In the genomic region with DNA sequence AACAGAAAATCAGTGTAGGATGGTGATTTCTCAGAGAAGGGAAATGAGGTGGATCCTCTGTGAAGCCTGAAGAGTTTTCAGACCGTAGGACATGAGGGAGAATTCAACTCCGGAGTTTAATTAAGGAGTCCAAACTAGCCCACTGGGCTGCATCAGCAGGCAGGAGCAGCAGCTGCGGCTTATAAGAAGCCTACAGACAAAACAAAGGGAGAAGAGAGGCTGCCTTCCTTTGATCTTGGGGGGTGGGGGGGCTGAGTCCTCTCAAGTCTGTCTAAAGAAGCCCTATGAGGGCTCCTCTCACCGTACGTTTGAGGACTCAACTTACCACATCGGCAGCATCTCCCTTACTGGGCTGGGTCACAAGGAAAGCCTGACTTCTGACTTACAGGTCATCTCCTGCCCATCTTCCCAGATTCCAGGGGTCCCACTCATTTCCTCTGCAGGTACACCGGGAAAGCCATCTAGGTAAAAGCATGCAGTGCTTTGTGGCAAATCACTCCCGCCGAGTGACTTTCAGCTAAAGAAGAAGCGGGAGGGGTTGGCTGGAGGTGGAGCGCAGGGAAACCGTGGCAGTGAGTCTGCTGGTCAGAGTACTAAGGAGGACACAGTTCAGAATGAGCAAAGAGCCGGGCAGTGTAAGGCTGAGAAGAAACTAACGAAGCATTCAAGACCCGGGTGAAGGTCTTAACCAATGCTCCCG, we compare ENCODE assay signal across 10 mouse cellular contexts. TPM values are rescaled to one million over a fixed set of nuclear protein-coding genes. Genes with fewer than 3 reads are reported as not detected.
DNase-seq lines count a peak whose midpoint lies in the region; ATAC-seq and TF ChIP-seq lines count a peak whose summit lies in the region.
"Had no signal": no experiment of that assay in that cellular context is flagged by ENCODE, and none has a peak within 500 bp of the region (broad histone marks: within the 10 kb centered on the region; RNA-seq: fewer than 3 reads in every experiment).

No protein-coding gene starts in this region.

- H3K4me1 ChIP-seq in heart, embryonic 14.5 days (ENCODE audit: control insufficient read depth in 2 of 2, insufficient read depth in 2 of 2, low read length in 2 of 2), result peaks cover 16 to 24% of the 10 kb centered on the region in 2 experiments
- no peaks in the 10 kb centered on the region; the same call in 1 of the 2 replicates for H3K4me1 ChIP-seq in heart, adult 2 months (ENCODE audit: control insufficient read depth, insufficient read depth, low read length)
- H3K4me1 ChIP-seq in forebrain, embryonic 11.5 days (replicated peaks; ENCODE audit: control insufficient read depth, insufficient read depth, low read length), result peaks cover 23% of the 10 kb centered on the region
- H3K4me1 ChIP-seq in kidney, embryonic 15.5 days, result peaks cover 26% of the 10 kb centered on the region
- peaks cover 50% of the 10 kb centered on the region for H3K4me1 ChIP-seq in neural tube, embryonic 13.5 days (replicated peaks)

- H3K9me3 ChIP-seq in heart, embryonic 14.5 days (ENCODE audit: control insufficient read depth, low read length), result no peaks in the 10 kb centered on the region
- H3K9me3 ChIP-seq in forebrain, embryonic 11.5 days (ENCODE audit: control insufficient read depth, low read length), result no peaks in the 10 kb centered on the region
- H3K9me3 ChIP-seq in kidney, embryonic 15.5 days (replicated peaks), result no peaks in the 10 kb centered on the region
- H3K9me3 ChIP-seq in neural tube, embryonic 13.5 days, result no peaks in the 10 kb centered on the region

- TF ChIP-seq CTCF in heart, adult 2 months (IDR thresholded peaks at IDR 0.05), result no peak
- TF ChIP-seq CTCF in left cerebral cortex, adult 2 months (IDR thresholded peaks at IDR 0.05), result no peak

- 16% methylated on average over 16 of the region's 16 CpGs for WGBS in heart, embryonic 14.5 days
- WGBS in heart, adult 2 months, result 57% methylated on average over 16 of the region's 16 CpGs
- WGBS in forebrain, embryonic 11.5 days, result 3% methylated on average over 16 of the region's 16 CpGs
- 11% methylated on average over 16 of the region's 16 CpGs for WGBS in kidney, embryonic 15.5 days
- 5% methylated on average over 16 of the region's 16 CpGs for WGBS in neural tube, embryonic 13.5 days

- H3K27ac ChIP-seq in heart, embryonic 14.5 days (replicated peaks in 1 of 2; ENCODE audit: control insufficient read depth in 1 of 2, insufficient read depth in 1 of 2, low read depth in 2 of 2, low read length in 2 of 2), result no peak overlapping the region
- no peak overlapping the region for H3K27ac ChIP-seq in heart, adult 2 months
- H3K27ac ChIP-seq in forebrain, embryonic 11.5 days (ENCODE audit: low read depth, low read length), result peak overlapping the region; percentile 74
- no peak overlapping the region for H3K27ac ChIP-seq in kidney, embryonic 15.5 days
- no peak overlapping the region for H3K27ac ChIP-seq in neural tube, embryonic 13.5 days (replicated peaks)
- no peak overlapping the region for H3K27ac ChIP-seq in left cerebral cortex, adult 2 months

- H3K9ac ChIP-seq in heart, embryonic 14.5 days (ENCODE audit: low read length), result peak overlapping the region; percentile 43
- no peak overlapping the region for H3K9ac ChIP-seq in heart, adult 2 months (ENCODE audit: low read depth, low read length)
- peak overlapping the region; percentile 48 for H3K9ac ChIP-seq in forebrain, embryonic 11.5 days (ENCODE audit: low read length)
- 0 out of 2 replicates have a peak overlapping the region, but pooled peaks have one; percentile 15 for H3K9ac ChIP-seq in kidney, embryonic 15.5 days
- H3K9ac ChIP-seq in neural tube, embryonic 13.5 days, result peak overlapping the region; percentile 61

- no peaks in the 10 kb centered on the region for H3K27me3 ChIP-seq in heart, embryonic 14.5 days (ENCODE audit: control insufficient read depth, insufficient read depth, low read length)
- H3K27me3 ChIP-seq in heart, adult 2 months (ENCODE audit: control insufficient read depth, insufficient read depth, low read length), result no peaks in the 10 kb centered on the region
- no peaks in the 10 kb centered on the region for H3K27me3 ChIP-seq in forebrain, embryonic 11.5 days (ENCODE audit: control insufficient read depth, insufficient read depth, low read length)
- H3K27me3 ChIP-seq in kidney, embryonic 15.5 days, result no peaks in the 10 kb centered on the region
- H3K27me3 ChIP-seq in neural tube, embryonic 13.5 days, result no peaks in the 10 kb centered on the region

- peaks cover 2% of the 10 kb centered on the region for H3K79me2 ChIP-seq in heart, adult 2 months (replicated peaks; ENCODE audit: control insufficient read depth, insufficient read depth, low read length)

- H3K4me3 ChIP-seq in heart, embryonic 14.5 days (ENCODE audit: control insufficient read depth in 1 of 2, insufficient read depth in 1 of 2, low read depth in 1 of 2, low read length in 2 of 2), result peak overlapping the region; percentile 18 to 24; a peak in 2 of 4 replicates
- H3K4me3 ChIP-seq in heart, adult 2 months, result no peak overlapping the region
- peak overlapping the region; percentile 13; the same call in 1 of the 2 replicates for H3K4me3 ChIP-seq in forebrain, embryonic 11.5 days (ENCODE audit: low read depth, low read length)
- peak overlapping the region; percentile 5 for H3K4me3 ChIP-seq in kidney, embryonic 15.5 days (replicated peaks)
- H3K4me3 ChIP-seq in neural tube, embryonic 13.5 days, result peak overlapping the region; percentile 11
- no peak overlapping the region for H3K4me3 ChIP-seq in left cerebral cortex, adult 2 months

- no peak for TF ChIP-seq POLR2A in heart, adult 2 months (IDR thresholded peaks at IDR 0.05; ENCODE audit: insufficient read depth, low read depth, low read length)

- TF ChIP-seq EP300 in heart, adult 2 months (IDR thresholded peaks at IDR 0.05; ENCODE audit: insufficient read depth, low read depth, low read length), result no peak

- ATAC-seq in heart, embryonic 14.5 days (ENCODE audit: insufficient number of reproducible peaks, insufficient read depth, low FRiP score, low read depth), result no peak
- ATAC-seq in forebrain, embryonic 11.5 days (replicated peaks; ENCODE audit: low FRiP score), result peak; percentile 52
- ATAC-seq in kidney, embryonic 15.5 days (replicated peaks; ENCODE audit: low FRiP score), result peak; percentile 83
- no peak for ATAC-seq in neural tube, embryonic 13.5 days (ENCODE audit: low read depth)
- ATAC-seq: CD4-positive, CD25-positive, alpha-beta regulatory T cell, adult 4 months had no signal

- intact Hi-C loops in heart, adult 2 months (cut with DNase I), result no loop called here
- intact Hi-C loops in left cerebral cortex, adult 2 months (cut with DNase I), result no loop called here

- no peak for DNase-seq in heart, adult 2 months
- no peak for DNase-seq in forebrain, embryonic 11.5 days (ENCODE audit: low spot score)
- no peak for DNase-seq in left cerebral cortex, adult 2 months (ENCODE audit: extremely low spot score in 1 of 2, low spot score in 2 of 2)
- no peak for DNase-seq in frontal cortex, adult 2 months (ENCODE audit: extremely low spot score in 1 of 2, low spot score in 1 of 2)
- DNase-seq in adrenal gland, postnatal 10 days, result no peak
- DNase-seq: cerebellum, adult 8-10 months had no signal

- H3K36me3 ChIP-seq in heart, embryonic 14.5 days (ENCODE audit: control insufficient read depth, insufficient read depth, low read length), result no peaks in the 10 kb centered on the region
- no peaks in the 10 kb centered on the region for H3K36me3 ChIP-seq in heart, adult 2 months (ENCODE audit: control insufficient read depth, insufficient read depth, low read length)
- H3K36me3 ChIP-seq in forebrain, embryonic 11.5 days (ENCODE audit: control insufficient read depth, insufficient read depth, low read length), result no peaks in the 10 kb centered on the region
- no peaks in the 10 kb centered on the region for H3K36me3 ChIP-seq in kidney, embryonic 15.5 days
- no peaks in the 10 kb centered on the region for H3K36me3 ChIP-seq in neural tube, embryonic 13.5 days

- H3K4me2 ChIP-seq in heart, embryonic 14.5 days (ENCODE audit: low read length), result peak overlapping the region; percentile 58
- H3K4me2 ChIP-seq in forebrain, embryonic 11.5 days (ENCODE audit: low read depth, low read length, severe bottlenecking), result peak overlapping the region; percentile 44
- peak overlapping the region; percentile 51 for H3K4me2 ChIP-seq in kidney, embryonic 15.5 days
- peak overlapping the region; percentile 50 for H3K4me2 ChIP-seq in neural tube, embryonic 13.5 days

RNA-seq across cellular contexts. Expression of gene Hs2st1, which starts 13.2 kb away (rescaled TPM):
- polyA plus RNA-seq in heart, embryonic 14.5 days (2014; fragmentation: Nextera tagmentation; extraction: Ambion mirVana), result 7.0 and 8.6 TPM in 2 replicates
- total RNA-seq in heart, adult 2 months (2021), result 1 to 10 TPM; 7.2 to 8.4 TPM
- polyA plus RNA-seq in heart, adult 2 months (2012; rRNA removed), result 2.3 and 5.2 TPM in 2 replicates
- polyA plus RNA-seq in forebrain, embryonic 11.5 days (2014; fragmentation: Nextera tagmentation; extraction: Ambion mirVana), result 25.3 and 26.8 TPM in 2 replicates
- 12.5 and 13.0 TPM in 2 replicates for polyA plus RNA-seq in kidney, embryonic 15.5 days (2015; fragmentation: Nextera tagmentation; extraction: Ambion mirVana)
- polyA plus RNA-seq in neural tube, embryonic 13.5 days (2015; fragmentation: Nextera tagmentation; extraction: Ambion mirVana), result 15.6 and 17.9 TPM in 2 replicates
- 10 to 100 TPM; 47.2 to 50.7 TPM for total RNA-seq in left cerebral cortex, adult 2 months (2021)
- 21.7 and 22.3 TPM in 2 replicates for polyA plus RNA-seq in frontal cortex, adult 2 months (2012; rRNA removed)
- total RNA-seq in adrenal gland, postnatal 10 days (2021), result 10 to 100 TPM; 19.2 to 19.5 TPM

RNA-seq across cellular contexts. Expression of gene Selenof, which starts 13.3 kb away (rescaled TPM):
- polyA plus RNA-seq in heart, embryonic 14.5 days (2014; fragmentation: Nextera tagmentation; extraction: Ambion mirVana), result 340 and 384 TPM in 2 replicates
- total RNA-seq in heart, adult 2 months (2021), result 100 to 1,000 TPM; 127 to 136 TPM
- polyA plus RNA-seq in heart, adult 2 months (2012; rRNA removed), result 97.2 and 155 TPM in 2 replicates
- 385 and 409 TPM in 2 replicates for polyA plus RNA-seq in forebrain, embryonic 11.5 days (2014; fragmentation: Nextera tagmentation; extraction: Ambion mirVana)
- polyA plus RNA-seq in kidney, embryonic 15.5 days (2015; fragmentation: Nextera tagmentation; extraction: Ambion mirVana), result 618 and 674 TPM in 2 replicates
- polyA plus RNA-seq in neural tube, embryonic 13.5 days (2015; fragmentation: Nextera tagmentation; extraction: Ambion mirVana), result 595 and 628 TPM in 2 replicates
- total RNA-seq in left cerebral cortex, adult 2 months (2021), result 100 to 1,000 TPM; 204 to 206 TPM
- 267 and 289 TPM in 2 replicates for polyA plus RNA-seq in frontal cortex, adult 2 months (2012; rRNA removed)
- total RNA-seq in adrenal gland, postnatal 10 days (2021), result 100 to 1,000 TPM; 283 to 295 TPM

Comparison
In these comparisons a context has a peak if more than half of its experiments do, and no peak if none do; other contexts are left out.
1. H3K4me3 ChIP-seq: peak in heart, embryonic 14.5 days (2 of 2), forebrain, embryonic 11.5 days (single experiment), kidney, embryonic 15.5 days (single experiment) and neural tube, embryonic 13.5 days (single experiment); none in heart, adult 2 months (single experiment) and left cerebral cortex, adult 2 months (single experiment).
2. ATAC-seq: peak in forebrain, embryonic 11.5 days (single experiment) and kidney, embryonic 15.5 days (single experiment); none in heart, embryonic 14.5 days (single experiment) and neural tube, embryonic 13.5 days (single experiment).
3. Peak in every context shown above with its lines, with median percentiles within 50 percentile points of each other: H3K4me2 ChIP-seq.